Mouse (Mus musculus): Measurements from ENCODE around the gene Cdk6.
"Not testable (repeated sequence)": the region's sequence is repeated elsewhere in the genome, so short reads cannot be mapped to it uniquely, and the experiment has no call there.

DNA sequence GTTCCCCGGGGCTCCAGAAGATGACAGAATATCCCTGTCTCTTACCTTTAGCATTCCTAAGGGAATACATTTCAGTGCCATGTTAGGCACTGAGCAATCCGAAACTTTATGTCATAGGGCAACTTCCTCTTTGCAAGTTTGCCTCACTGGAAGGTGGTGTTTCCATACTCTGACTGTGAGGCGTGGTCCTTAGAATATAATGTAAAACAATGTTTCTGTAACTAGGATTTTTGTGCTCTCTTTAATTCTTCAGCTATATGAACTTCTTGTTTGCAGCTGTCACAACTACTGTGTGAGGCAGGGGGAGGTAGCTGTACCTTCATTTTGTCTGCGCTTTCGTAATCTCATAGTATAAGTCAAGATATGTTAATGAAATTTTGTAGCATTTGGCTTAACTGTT, 92.8 kb downstream of the Cdk6 start:
- TF ChIP-seq POLR2A (IDR thresholded peaks at IDR 0.05; ENCODE audit: borderline replicate concordance, low read depth, low read length); CTCF (IDR thresholded peaks at IDR 0.05; ENCODE audit: low read depth, low read length): not testable (repeated sequence)
